Mouse (Mus musculus) C2C12 (cell line): ENCODE measurements around the gene Rbm20. TPM values are rescaled to one million over a fixed set of nuclear protein-coding genes. Genes with fewer than 3 reads are reported as not detected.
A peak's percentile ranks its signal among the peaks of the same experiment; 100 is the strongest.

Source experiments
- H3K27me3 ChIP-seq: one replicate; pipeline ENCODE4 v1.6.1; 2011; ENCODE audit not compliant: control insufficient read depth, insufficient read depth, insufficient read length
- H3K36me3 ChIP-seq: one replicate; pipeline ENCODE4 v1.6.1; 2011; ENCODE audit not compliant: control insufficient read depth, insufficient read depth
- H3K4me3 ChIP-seq: one replicate; pipeline ENCODE4 v1.5.1; 2011; ENCODE audit warnings: mild to moderate bottlenecking, control low read depth; ENCODE audit not compliant: poor library complexity, insufficient read depth, severe bottlenecking
- H3K79me2 ChIP-seq: one replicate; pipeline ENCODE4 v1.6.1; 2011; ENCODE audit not compliant: control insufficient read depth, insufficient read depth
- H3K79me3 ChIP-seq: one replicate; pipeline ENCODE4 v1.6.1; 2011; ENCODE audit warnings: low read depth, control low read depth
- H3ac ChIP-seq: one replicate; pipeline ENCODE3; 2011; ENCODE audit warnings: low read depth; ENCODE audit not compliant: control insufficient read depth, insufficient read length
- CEBPB ChIP-seq: IDR thresholded peaks from one replicate; pipeline ENCODE4 v1.6.1; 2011; ENCODE audit warnings: low read depth, mild to moderate bottlenecking, control low read depth, moderate library complexity
- CTCF ChIP-seq: IDR thresholded peaks from one replicate; pipeline ENCODE4 v1.5.1; 2011; ENCODE audit not compliant: control insufficient read depth, insufficient read depth, insufficient read length
- FOSL1 ChIP-seq: IDR thresholded peaks from one replicate; pipeline ENCODE4 v1.8.0; 2011; ENCODE audit warnings: mild to moderate bottlenecking, low read length; ENCODE audit not compliant: poor library complexity, insufficient read depth, severe bottlenecking
- MAX ChIP-seq: IDR thresholded peaks from one replicate; pipeline ENCODE4 v1.6.1; 2011; ENCODE audit warnings: mild to moderate bottlenecking, control low read depth
- MYOD1 ChIP-seq: IDR thresholded peaks from one replicate; pipeline ENCODE4 v1.6.1; 2011; ENCODE audit warnings: low read depth; ENCODE audit not compliant: control insufficient read depth, insufficient read length
- MYOG ChIP-seq: IDR thresholded peaks from one replicate; pipeline ENCODE4 v1.6.1; 2011; ENCODE audit not compliant: control insufficient read depth, insufficient read length; ENCODE audit errors: extremely low read depth
- USF1 ChIP-seq: IDR thresholded peaks from one replicate; pipeline ENCODE4 v1.6.1; 2011; ENCODE audit warnings: low read depth, mild to moderate bottlenecking, control low read depth, moderate library complexity
- polyA plus RNA-seq: library from polyadenylated mRNA; unstranded; fragments of >200 nt; fragmentation: generic; extraction: Trizol; gene quantifications from one replicate; pipeline ENCODE4 v1.2.1, GENCODE M21; 2012; ENCODE audit warnings: missing spikeins

The Rbm20 gene
- polyA plus RNA-seq, 1 experiment, result 23.1 TPM

GRCm38 (mm10) chr19:53797770-53798169 is 120.7 kb downstream of the Rbm20 start:
- no peak overlapping the region for H3K4me3 ChIP-seq
- no peaks in the 10 kb centered on the region for H3K27me3 ChIP-seq
- TF ChIP-seq MYOG (no peak), USF1 (no peak), MYOD1 (no peak), MAX (no peak), CTCF (no peak), FOSL1 (no peak), CEBPB (no peak)
- peaks cover 1% of the 10 kb centered on the region for H3K79me3 ChIP-seq
- H3ac ChIP-seq, result no peak overlapping the region
- H3K36me3 ChIP-seq, result peaks cover 9% of the 10 kb centered on the region
- H3K79me2 ChIP-seq, result peaks cover 52% of the 10 kb centered on the region

- Histone ChIP-seq H3K4me3 (no peak overlapping the region), H3K27me3 (no peaks in the 10 kb centered on the region), H3ac (no peak overlapping the region), H3K36me3 (peaks cover 9% of the 10 kb centered on the region), H3K79me3 (peaks cover 3% of the 10 kb centered on the region), H3K79me2 (peaks cover 61% of the 10 kb centered on the region)
- TF ChIP-seq USF1 (no peak), MYOD1 (no peak), MYOG (no peak), FOSL1 (no peak), MAX (no peak), CTCF (no peak), CEBPB (no peak)
Measured at GRCm38 (mm10) chr19:53799885-53800284, 122.8 kb downstream of the Rbm20 start.

- Histone ChIP-seq H3K27me3 (no peaks in the 10 kb centered on the region), H3K36me3 (peaks cover 9% of the 10 kb centered on the region), H3K79me3 (peaks cover 6% of the 10 kb centered on the region), H3K4me3 (no peak overlapping the region), H3ac (no peak overlapping the region), H3K79me2 (peaks cover 55% of the 10 kb centered on the region)
- TF ChIP-seq CEBPB (no peak), MAX (peak; percentile 27), MYOG (no peak), USF1 (no peak), CTCF (no peak), FOSL1 (peak; percentile 87), MYOD1 (no peak)
Measured at GRCm38 (mm10) chr19:53800365-53800999, 123.4 kb downstream of the Rbm20 start.

GRCm38 (mm10) chr19:53801380-53801779 is 124.3 kb downstream of the Rbm20 start:
- Histone ChIP-seq H3K79me2 (peaks cover 46% of the 10 kb centered on the region), H3K4me3 (no peak overlapping the region), H3K36me3 (peaks cover 3% of the 10 kb centered on the region), H3K27me3 (no peaks in the 10 kb centered on the region), H3K79me3 (peaks cover 6% of the 10 kb centered on the region), H3ac (no peak overlapping the region)
- TF ChIP-seq MYOG (no peak), MYOD1 (no peak), USF1 (no peak)

- H3K27me3 ChIP-seq, result no peaks in the 10 kb centered on the region
- H3K36me3 ChIP-seq, result no peaks in the 10 kb centered on the region
- no peak overlapping the region for H3K4me3 ChIP-seq
- H3K79me3 ChIP-seq, result peaks cover 6% of the 10 kb centered on the region
- H3ac ChIP-seq, result no peak overlapping the region
- peaks cover 40% of the 10 kb centered on the region for H3K79me2 ChIP-seq
- TF ChIP-seq USF1 (no peak), MAX (no peak), FOSL1 (no peak), CEBPB (no peak), MYOD1 (no peak), MYOG (no peak), CTCF (no peak)
Measured at GRCm38 (mm10) chr19:53801789-53802683, 124.9 kb downstream of the Rbm20 start.
